Mouse (Mus musculus) MEL (cell line): ENCODE data around the gene Slc35d1. TPM values are rescaled to one million over a fixed set of nuclear protein-coding genes. Genes with fewer than 3 reads are reported as not detected.

Source experiments
- DNase-seq: peaks from one replicate; pipeline ENCODE4 v3.0.0; 2011; ENCODE audit warnings: low read depth, low spot score
- H3K27ac ChIP-seq: 2 replicates; pipeline ENCODE4 v1.5.1; 2012; ENCODE audit warnings: low read depth, mild to moderate bottlenecking, control low read depth, low read length, moderate library complexity; ENCODE audit not compliant: control insufficient read depth
- H3K27me3 ChIP-seq, 2 experiments: fragments of 150-350 bp in 1 of 2; sonication (generic) in 1 of 2; 2 replicates each; pipeline ENCODE4 v1.6.1; 2012; ENCODE audit warnings: low read length in 2 of 2, mild to moderate bottlenecking in 2 of 2, improper control_type of control experiment in 1 of 2, moderate library complexity in 1 of 2; ENCODE audit not compliant: insufficient read depth in 2 of 2, control insufficient read depth in 1 of 2
- H3K36me3 ChIP-seq, 2 experiments: 2 replicates each; pipeline ENCODE4 v1.6.1; 2012 to 2014; ENCODE audit warnings: low read length in 2 of 2, improper control_type of control experiment in 1 of 2, inconsistent platforms in 1 of 2, mild to moderate bottlenecking in 1 of 2; ENCODE audit not compliant: insufficient read depth in 2 of 2, control insufficient read depth in 1 of 2
- H3K4me1 ChIP-seq, 2 experiments: fragments of 150-350 bp in 1 of 2; sonication (generic) in 1 of 2; 2 replicates each; pipeline ENCODE4 v1.6.1; 2012; ENCODE audit warnings: low read length in 2 of 2, improper control_type of control experiment in 1 of 2, mild to moderate bottlenecking in 1 of 2; ENCODE audit not compliant: insufficient read depth in 2 of 2, control insufficient read depth in 1 of 2
- H3K4me3 ChIP-seq, 2 experiments: fragments of 150-350 bp in 1 of 2; sonication (generic) in 1 of 2; 2 replicates each; pipeline ENCODE4 v1.5.1; 2012; ENCODE audit warnings: low read depth in 2 of 2, low read length in 2 of 2, mild to moderate bottlenecking in 2 of 2, moderate library complexity in 2 of 2, control low read depth in 1 of 2, improper control_type of control experiment in 1 of 2; ENCODE audit not compliant: control insufficient read depth in 1 of 2, insufficient read depth in 1 of 2
- H3K79me2 ChIP-seq: 2 replicates; pipeline ENCODE4 v1.6.1; 2012; ENCODE audit warnings: mild to moderate bottlenecking, low read length, moderate library complexity; ENCODE audit not compliant: control insufficient read depth, poor library complexity, insufficient read depth
- H3K9ac ChIP-seq: 2 replicates; pipeline ENCODE4 v1.6.1; 2012; ENCODE audit warnings: low read depth, mild to moderate bottlenecking, control low read depth, low read length, moderate library complexity; ENCODE audit not compliant: control insufficient read depth, poor library complexity, severe bottlenecking
- H3K9me3 ChIP-seq: fragments of 150-350 bp; sonication (generic); replicated peaks from 2 replicates; pipeline ENCODE4 v1.6.1; 2012; ENCODE audit warnings: mild to moderate bottlenecking, low read length, improper control_type of control experiment, moderate library complexity; ENCODE audit not compliant: insufficient read depth
- BHLHE40 ChIP-seq: IDR thresholded peaks from 2 replicates; pipeline ENCODE4 v1.6.1; 2012; ENCODE audit warnings: low read depth, mild to moderate bottlenecking, inconsistent platforms, low read length, improper control_type of control experiment, borderline replicate concordance
- CHD2 ChIP-seq: IDR thresholded peaks from 2 replicates; pipeline ENCODE4 v1.6.1; 2011; ENCODE audit warnings: low read length, improper control_type of control experiment
- CTCF ChIP-seq, 3 experiments: IDR thresholded peaks in 2 of 3; conservative IDR thresholded peaks in 1 of 3; 2 replicates each; pipeline ENCODE4 v1.5.1; 2011 to 2012; ENCODE audit warnings: low read length in 3 of 3, low read depth in 2 of 3, mild to moderate bottlenecking in 2 of 3, improper control_type of control experiment in 1 of 3, inconsistent platforms in 1 of 3, mixed read lengths in 1 of 3, moderate library complexity in 1 of 3; ENCODE audit not compliant: control insufficient read depth in 1 of 3, insufficient read depth in 1 of 3, poor library complexity in 1 of 3, severe bottlenecking in 1 of 3
- E2F4 ChIP-seq: IDR thresholded peaks from 2 replicates; pipeline ENCODE4 v1.6.1; 2011; ENCODE audit warnings: low read depth, low read length, improper control_type of control experiment, borderline replicate concordance
- ELF1 ChIP-seq: IDR thresholded peaks from 2 replicates; pipeline ENCODE4 v1.6.1; 2014; ENCODE audit warnings: low read depth, mild to moderate bottlenecking, inconsistent platforms, low read length, improper control_type of control experiment, moderate library complexity
- EP300 ChIP-seq, 2 experiments: IDR thresholded peaks; 2 replicates each; pipeline ENCODE4 v1.6.1; 2011; ENCODE audit warnings: improper control_type of control experiment in 2 of 2, low read length in 2 of 2, low read depth in 1 of 2, mild to moderate bottlenecking in 1 of 2
- GABPA ChIP-seq: IDR thresholded peaks from 2 replicates; pipeline ENCODE4 v1.6.1; 2012; ENCODE audit warnings: low read depth, mild to moderate bottlenecking, inconsistent platforms, low read length, improper control_type of control experiment, moderate library complexity
- HCFC1 ChIP-seq: IDR thresholded peaks from 2 replicates; pipeline ENCODE4 v1.6.1; 2012; ENCODE audit warnings: low read depth, mild to moderate bottlenecking, inconsistent platforms, low read length, improper control_type of control experiment, moderate library complexity
- MAX ChIP-seq: IDR thresholded peaks from 2 replicates; pipeline ENCODE4 v1.6.1; 2011; ENCODE audit warnings: low read length, improper control_type of control experiment
- MAZ ChIP-seq: IDR thresholded peaks from 2 replicates; pipeline ENCODE4 v1.6.1; 2012; ENCODE audit warnings: low read depth, mild to moderate bottlenecking, inconsistent platforms, low read length, improper control_type of control experiment
- MEF2A ChIP-seq: IDR thresholded peaks from 2 replicates; pipeline ENCODE4 v1.6.1; 2014; ENCODE audit warnings: low read depth, mild to moderate bottlenecking, inconsistent platforms, low read length, improper control_type of control experiment; ENCODE audit not compliant: poor library complexity, insufficient replicate concordance, severe bottlenecking; ENCODE audit errors: extremely low read depth
- MXI1 ChIP-seq: IDR thresholded peaks from 2 replicates; pipeline ENCODE4 v1.6.1; 2011; ENCODE audit warnings: mild to moderate bottlenecking, low read depth, low read length, improper control_type of control experiment
- NELFE ChIP-seq: IDR thresholded peaks from 2 replicates; pipeline ENCODE4 v1.6.1; 2011; ENCODE audit warnings: low read depth, low read length, improper control_type of control experiment
- POLR2A ChIP-seq, 2 experiments: IDR thresholded peaks; 2 replicates each; pipeline ENCODE4 v1.6.1; 2011 to 2012; ENCODE audit warnings: low read length in 2 of 2, mild to moderate bottlenecking in 2 of 2, control low read depth in 1 of 2, improper control_type of control experiment in 1 of 2, low read depth in 1 of 2, moderate library complexity in 1 of 2; ENCODE audit not compliant: control insufficient read depth in 1 of 2, insufficient read depth in 1 of 2, poor library complexity in 1 of 2
- POLR2AphosphoS2 ChIP-seq: IDR thresholded peaks from 2 replicates; pipeline ENCODE4 v1.6.1; 2011; ENCODE audit warnings: low read length, improper control_type of control experiment
- RCOR1 ChIP-seq: IDR thresholded peaks from 2 replicates; pipeline ENCODE4 v1.6.1; 2012; ENCODE audit warnings: low read depth, mild to moderate bottlenecking, inconsistent platforms, low read length, improper control_type of control experiment
- SIN3A ChIP-seq: IDR thresholded peaks from 2 replicates; pipeline ENCODE4 v1.6.1; 2012; ENCODE audit warnings: low read length, improper control_type of control experiment, inconsistent platforms
- SMC3 ChIP-seq: IDR thresholded peaks from 2 replicates; pipeline ENCODE4 v1.6.1; 2011; ENCODE audit warnings: low read depth, low read length, improper control_type of control experiment
- TBP ChIP-seq: IDR thresholded peaks from 2 replicates; pipeline ENCODE4 v1.8.0; 2011; ENCODE audit warnings: low read depth, low read length, improper control_type of control experiment
- TCF12 ChIP-seq: IDR thresholded peaks from 2 replicates; pipeline ENCODE4 v1.6.1; 2014; ENCODE audit warnings: low read depth, mild to moderate bottlenecking, inconsistent platforms, low read length, improper control_type of control experiment, moderate library complexity
- UBTF ChIP-seq: IDR thresholded peaks from 2 replicates; pipeline ENCODE4 v1.6.1; 2012; ENCODE audit warnings: low read depth, mild to moderate bottlenecking, inconsistent platforms, low read length, improper control_type of control experiment, moderate library complexity, borderline replicate concordance; ENCODE audit not compliant: insufficient read depth
- USF1 ChIP-seq: IDR thresholded peaks from 2 replicates; pipeline ENCODE4 v1.6.1; 2014; ENCODE audit warnings: low read depth, mild to moderate bottlenecking, inconsistent platforms, low read length, improper control_type of control experiment, moderate library complexity
- ZC3H11A ChIP-seq: IDR thresholded peaks from 2 replicates; pipeline ENCODE4 v1.6.1; 2012; ENCODE audit warnings: low read depth, mild to moderate bottlenecking, inconsistent platforms, low read length, improper control_type of control experiment
- ZMIZ1 ChIP-seq: IDR thresholded peaks from 2 replicates; pipeline ENCODE4 v1.6.1; 2012; ENCODE audit warnings: low read depth, mild to moderate bottlenecking, inconsistent platforms, low read length, improper control_type of control experiment, moderate library complexity
- ZNF384 ChIP-seq: IDR thresholded peaks from 2 replicates; pipeline ENCODE4 v1.6.1; 2012; ENCODE audit warnings: low read depth, mild to moderate bottlenecking, inconsistent platforms, low read length, improper control_type of control experiment
- polyA plus RNA-seq, 2 experiments: library from polyadenylated mRNA; stranded (reverse) in 1 of 2; unstranded in 1 of 2; fragments of >175 nt in 1 of 2; fragments of >200 nt in 1 of 2; gene quantifications; 2 replicates each; pipeline versions ENCODE4 v1.2.1 to v1.2.4; 2012; ENCODE audit warnings: low replicate concordance in 2 of 2, low read depth in 1 of 2; ENCODE audit not compliant: insufficient read length in 2 of 2, insufficient read depth in 1 of 2, missing spikeins in 1 of 2
- total RNA-seq: library from RNA; depleted of rRNA; stranded (reverse); fragments of 300-350 nt; gene quantifications from 2 replicates; pipeline ENCODE4 v1.2.3, GENCODE M21; 2012

Slc35d1 gene
- total and polyA plus RNA-seq, 3 experiments, result 5.0 to 33.7 (median 10.0) TPM

DNA sequence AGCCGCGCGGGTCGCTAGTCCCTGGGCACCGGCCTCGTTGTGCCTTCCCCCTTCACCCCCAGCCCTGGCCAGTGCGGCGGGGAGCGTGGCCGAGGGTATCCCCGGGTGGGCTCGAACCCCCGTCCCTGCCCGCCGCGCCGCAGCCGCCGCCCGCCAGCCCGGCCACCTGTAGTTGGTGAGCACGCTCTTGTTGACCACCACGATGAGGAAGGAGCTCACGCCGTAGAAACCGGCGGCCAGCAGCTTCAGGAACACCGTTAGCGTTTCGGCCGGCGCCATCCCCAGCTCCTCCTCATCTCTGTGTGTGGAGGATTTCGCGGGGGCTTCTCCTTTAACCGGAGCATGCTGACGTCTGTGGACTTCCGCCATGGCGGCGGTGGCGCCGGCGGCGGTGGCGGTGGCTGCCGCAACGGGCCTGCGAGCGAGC, 453 bp downstream of the Slc35d1 start:
- H3K9ac ChIP-seq, result peak overlapping the region; percentile 95

DNA sequence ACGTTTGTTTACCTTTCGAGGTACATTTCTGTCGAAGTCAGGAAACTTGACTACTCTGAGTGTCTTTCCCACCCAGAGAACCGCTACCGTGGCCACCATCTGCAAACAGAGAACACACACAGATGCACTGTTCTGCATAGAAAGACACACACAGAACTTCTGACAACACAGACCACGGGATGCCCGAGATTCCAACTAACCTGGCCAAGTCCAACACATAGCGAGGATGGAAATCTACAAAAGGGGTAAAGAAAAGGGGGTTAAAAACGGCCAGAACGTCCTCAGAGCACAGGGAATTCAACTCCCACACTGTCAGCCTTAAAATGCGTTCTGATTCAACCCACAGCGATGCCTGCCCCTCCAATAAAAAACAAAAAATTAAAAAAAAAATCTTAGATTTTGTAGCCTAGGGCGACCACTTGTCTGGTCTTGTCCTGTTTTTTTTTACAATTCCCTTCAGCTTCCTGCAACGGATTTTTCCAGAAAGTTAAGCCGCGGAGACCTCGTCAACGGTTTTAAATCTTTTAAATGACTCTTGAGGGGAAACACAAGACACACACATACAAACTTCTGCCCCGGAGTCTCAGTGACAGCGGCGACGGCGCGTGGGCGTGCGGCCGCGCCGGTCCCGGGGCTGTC, 986 bp downstream of the Slc35d1 start:
- peak; percentile 51 for DNase-seq
- H3K36me3 ChIP-seq, result peaks cover 0 to 11% of the 10 kb centered on the region in 2 experiments; a peak in 3 of 4 replicates
- TF ChIP-seq MXI1, result peak; percentile 68
- 0 out of 2 replicates have a peak, but pooled peaks have one; percentile 23 for TF ChIP-seq TBP
- no peak for TF ChIP-seq E2F4
- TF ChIP-seq ZNF384, result 0 out of 2 replicates have a peak, but pooled peaks have one; percentile 36
- peak; percentile 68 for TF ChIP-seq SIN3A
- no peak for TF ChIP-seq MAZ
- TF ChIP-seq RCOR1, result no peak
- H3K27ac ChIP-seq, result peak overlapping the region; percentile 57; the same call in 1 of the 2 replicates
- peak overlapping the region; percentile 91 for H3K4me3 ChIP-seq
- no peaks in the 10 kb centered on the region for H3K27me3 ChIP-seq
- H3K4me1 ChIP-seq, result peaks cover 2 to 5% of the 10 kb centered on the region in 2 experiments
- H3K79me2 ChIP-seq, result peaks cover 14% of the 10 kb centered on the region
- H3K9ac ChIP-seq, result peak overlapping the region; percentile 95
- H3K9me3 ChIP-seq, result no peaks in the 10 kb centered on the region

More for the DNA sequence above, 453 bp downstream of the Slc35d1 start:
- peak; percentile 62 for DNase-seq
- Histone ChIP-seq H3K79me2 (peaks cover 14% of the 10 kb centered on the region), H3K4me3 (peak overlapping the region; percentile 91), H3K9me3 (no peaks in the 10 kb centered on the region), H3K4me1 (peaks cover 0 to 5% of the 10 kb centered on the region in 2 experiments; a peak in 3 of 4 replicates), H3K36me3 (peaks cover 0 to 8% of the 10 kb centered on the region in 2 experiments; a peak in 3 of 4 replicates), H3K27ac (peak overlapping the region; percentile 57), H3K27me3 (no peaks in the 10 kb centered on the region)
- TF ChIP-seq HCFC1 (peak; percentile 57; the same call in 1 of the 2 replicates), MEF2A (no peak), UBTF (0 out of 2 replicates have a peak, but pooled peaks have one; percentile 35), CHD2 (no peak), NELFE (peak; percentile 56), SMC3 (no peak), GABPA (no peak), BHLHE40 (no peak), TBP (0 out of 2 replicates have a peak, but pooled peaks have one; percentile 1), MAX (peak; percentile 36; the same call in 1 of the 2 replicates), CTCF (IDR thresholded peaks at IDR 0.05 in 2 of 3, conservative IDR thresholded peaks at IDR 0.05 in 1 of 3; ENCODE audit: control insufficient read depth in 1 of 3, insufficient read depth in 1 of 3, low read depth in 2 of 3, low read length in 3 of 3, poor library complexity in 1 of 3, severe bottlenecking in 1 of 3) (no peak), USF1 (no peak), E2F4 (no peak), ZC3H11A (no peak), EP300 (IDR thresholded peaks at IDR 0.05; ENCODE audit: low read depth in 1 of 2, low read length in 2 of 2) (no peak), POLR2A (IDR thresholded peaks at IDR 0.05; ENCODE audit: control insufficient read depth in 1 of 2, insufficient read depth in 1 of 2, low read depth in 1 of 2, low read length in 2 of 2, poor library complexity in 1 of 2) (peak; percentile 69 to 75; a peak in 1 of 4 replicates), TCF12 (0 out of 2 replicates have a peak, but pooled peaks have one; percentile 20), SIN3A (0 out of 2 replicates have a peak, but pooled peaks have one; percentile 24), ELF1 (peak; percentile 38; the same call in 1 of the 2 replicates), POLR2AphosphoS2 (peak; percentile 0; the same call in 1 of the 2 replicates), ZMIZ1 (no peak; the same call in 1 of the 2 replicates), ZNF384 (no peak), MXI1 (no peak; the same call in none of the 2 replicates)
